Mouse (Mus musculus): ENCODE results near the gene Cpsf4. TPM values are rescaled to one million over a fixed set of nuclear protein-coding genes. Genes with fewer than 3 reads are reported as not detected.
A peak's percentile ranks its signal among the peaks of the same experiment; 100 is the strongest.
"Not testable (repeated sequence)": the region's sequence is repeated elsewhere in the genome, so short reads cannot be mapped to it uniquely, and the experiment has no call there.

Cpsf4 gene
- polyA plus RNA-seq (2016; fragmentation: Nextera tagmentation; extraction: Ambion mirVana): 70.5 and 92.9 TPM in 2 replicates

GRCm38 (mm10) chr5:145166536-145167305 lies at the start of gene Cpsf4, which contains the start of gene Ptcd1:
TSS of gene Cpsf4 (plus strand) at chr5:145167213.
TSS of gene Ptcd1 (minus strand) at chr5:145167108.
- Histone ChIP-seq H3K27ac (peak within 1 kb of the TSS; percentile 91), H3K27me3 (ENCODE audit: insufficient read depth, poor library complexity, severe bottlenecking) (no peaks in the 10 kb centered on the region), H3K4me1 (replicated peaks) (peaks cover 22% of the 10 kb centered on the region), H3K9me3 (no peaks in the 10 kb centered on the region), H3K36me3 (peaks cover 53% of the 10 kb centered on the region), H3K4me3 (peak within 1 kb of the TSS; percentile 96)
- DNase-seq (ENCODE audit: low spot score): peak; percentile 99
- under 1% methylated on average over 51 of the region's 51 CpGs for WGBS

GRCm38 (mm10) chr5:145118005-145118404 lies 49.0 kb upstream of the Cpsf4 start:
- no peak for DNase-seq (ENCODE audit: low spot score)
- peaks cover 26% of the 10 kb centered on the region for H3K27me3 ChIP-seq (ENCODE audit: insufficient read depth, poor library complexity, severe bottlenecking)
- WGBS: 66% methylated on average over 6 of the region's 6 CpGs
- H3K27ac ChIP-seq: no peak overlapping the region
- peaks cover 15% of the 10 kb centered on the region for H3K4me1 ChIP-seq (replicated peaks)
- peaks cover 13% of the 10 kb centered on the region for H3K36me3 ChIP-seq
- no peak overlapping the region for H3K4me3 ChIP-seq
- peaks cover 6% of the 10 kb centered on the region for H3K9me3 ChIP-seq

- peaks cover 17% of the 10 kb centered on the region for H3K36me3 ChIP-seq
- no peak overlapping the region for H3K27ac ChIP-seq
- H3K27me3 ChIP-seq (ENCODE audit: insufficient read depth, poor library complexity, severe bottlenecking): peaks cover 23% of the 10 kb centered on the region
- H3K4me3 ChIP-seq: no peak overlapping the region
- 91% methylated on average over 5 of the region's 5 CpGs for WGBS
- no peak for DNase-seq (ENCODE audit: low spot score)
- peaks cover 15% of the 10 kb centered on the region for H3K4me1 ChIP-seq (replicated peaks)
- peaks cover 6% of the 10 kb centered on the region for H3K9me3 ChIP-seq
These were observed 48.6 kb upstream of the Cpsf4 start for GRCm38 (mm10) chr5:145118461-145118860.

GRCm38 (mm10) chr5:145119385-145119784 lies 47.6 kb upstream of the Cpsf4 start:
- Histone ChIP-seq H3K4me1 (replicated peaks) (peaks cover 6% of the 10 kb centered on the region), H3K4me3 (no peak overlapping the region), H3K27me3 (ENCODE audit: insufficient read depth, poor library complexity, severe bottlenecking) (peaks cover 14% of the 10 kb centered on the region), H3K27ac (no peak overlapping the region), H3K9me3 (peaks cover 6% of the 10 kb centered on the region), H3K36me3 (peaks cover 26% of the 10 kb centered on the region)
- 84% methylated on average over 2 of the region's 2 CpGs for WGBS
- no peak for DNase-seq (ENCODE audit: low spot score)

- Histone ChIP-seq H3K36me3 (peaks cover 42% of the 10 kb centered on the region), H3K4me1 (replicated peaks) (no peaks in the 10 kb centered on the region), H3K27ac (no peak overlapping the region), H3K27me3 (ENCODE audit: insufficient read depth, poor library complexity, severe bottlenecking) (no peaks in the 10 kb centered on the region), H3K9me3 (peaks cover 6% of the 10 kb centered on the region), H3K4me3 (no peak overlapping the region)
- no peak for DNase-seq (ENCODE audit: low spot score)
- WGBS: 64% methylated on average over 7 of the region's 7 CpGs
These were observed 46.1 kb upstream of the Cpsf4 start for GRCm38 (mm10) chr5:145120921-145121320.

- no peak for DNase-seq (ENCODE audit: low spot score)
- Histone ChIP-seq H3K4me3 (no peak overlapping the region), H3K27ac (no peak overlapping the region), H3K9me3 (peaks cover 6% of the 10 kb centered on the region), H3K4me1 (replicated peaks) (no peaks in the 10 kb centered on the region), H3K36me3 (peaks cover 66% of the 10 kb centered on the region), H3K27me3 (ENCODE audit: insufficient read depth, poor library complexity, severe bottlenecking) (no peaks in the 10 kb centered on the region)
- 94% methylated on average over 19 of the region's 19 CpGs for whole genome bisulfite sequencing
These were observed 43.6 kb upstream of the Cpsf4 start for GRCm38 (mm10) chr5:145123396-145123795.

GRCm38 (mm10) chr5:145126580-145126979 lies 40.4 kb upstream of the Cpsf4 start:
- Histone ChIP-seq H3K9me3 (no peaks in the 10 kb centered on the region), H3K4me1 (replicated peaks) (no peaks in the 10 kb centered on the region), H3K4me3 (no peak overlapping the region), H3K27ac (no peak overlapping the region), H3K36me3 (peaks cover 97% of the 10 kb centered on the region), H3K27me3 (ENCODE audit: insufficient read depth, poor library complexity, severe bottlenecking) (no peaks in the 10 kb centered on the region)
- WGBS: 93% methylated on average over 9 of the region's 9 CpGs
- no peak for DNase-seq (ENCODE audit: low spot score)

GRCm38 (mm10) chr5:145129124-145129523 lies 37.9 kb upstream of the Cpsf4 start:
- Histone ChIP-seq H3K27me3 (ENCODE audit: insufficient read depth, poor library complexity, severe bottlenecking) (no peaks in the 10 kb centered on the region), H3K9me3 (no peaks in the 10 kb centered on the region), H3K4me3 (no peak overlapping the region), H3K4me1 (replicated peaks) (no peaks in the 10 kb centered on the region), H3K36me3 (peaks cover 100% of the 10 kb centered on the region), H3K27ac (no peak overlapping the region)
- 96% methylated on average over 4 of the region's 4 CpGs for WGBS
- no peak for DNase-seq (ENCODE audit: low spot score)

GRCm38 (mm10) chr5:145129773-145130172 lies 37.2 kb upstream of the Cpsf4 start:
- H3K36me3 ChIP-seq: peaks cover 100% of the 10 kb centered on the region
- H3K27ac ChIP-seq; H3K9me3 ChIP-seq; H3K4me3 ChIP-seq; DNase-seq (ENCODE audit: low spot score); H3K27me3 ChIP-seq (ENCODE audit: insufficient read depth, poor library complexity, severe bottlenecking); H3K4me1 ChIP-seq (replicated peaks): not testable (repeated sequence)
- 91% methylated on average over 6 of the region's 6 CpGs for WGBS

GRCm38 (mm10) chr5:145130191-145130590 lies 36.8 kb upstream of the Cpsf4 start:
- 95% methylated on average over 11 of the region's 11 CpGs for WGBS
- H3K4me3 ChIP-seq: no peak overlapping the region
- no peaks in the 10 kb centered on the region for H3K27me3 ChIP-seq (ENCODE audit: insufficient read depth, poor library complexity, severe bottlenecking)
- H3K27ac ChIP-seq: no peak overlapping the region
- no peaks in the 10 kb centered on the region for H3K4me1 ChIP-seq (replicated peaks)
- peaks cover 100% of the 10 kb centered on the region for H3K36me3 ChIP-seq
- no peak for DNase-seq (ENCODE audit: low spot score)
- no peaks in the 10 kb centered on the region for H3K9me3 ChIP-seq

GRCm38 (mm10) chr5:145130995-145131394 lies 36.0 kb upstream of the Cpsf4 start:
- Histone ChIP-seq H3K27me3 (ENCODE audit: insufficient read depth, poor library complexity, severe bottlenecking) (no peaks in the 10 kb centered on the region), H3K27ac (no peak overlapping the region)
- 95% methylated on average over 3 of the region's 3 CpGs for WGBS

GRCm38 (mm10) chr5:145133275-145133674 lies 33.7 kb upstream of the Cpsf4 start:
- not testable (repeated sequence) for H3K9me3 ChIP-seq; DNase-seq (ENCODE audit: low spot score); H3K27me3 ChIP-seq (ENCODE audit: insufficient read depth, poor library complexity, severe bottlenecking); H3K4me3 ChIP-seq; H3K27ac ChIP-seq; H3K4me1 ChIP-seq (replicated peaks)
- WGBS: 89% methylated on average over 6 of the region's 6 CpGs
- peaks cover 95% of the 10 kb centered on the region for H3K36me3 ChIP-seq

More at GRCm38 (mm10) chr5:145130995-145131394, 36.0 kb upstream of the Cpsf4 start:
- Histone ChIP-seq H3K9me3 (no peaks in the 10 kb centered on the region), H3K4me1 (replicated peaks) (no peaks in the 10 kb centered on the region), H3K36me3 (peaks cover 100% of the 10 kb centered on the region), H3K4me3 (no peak overlapping the region)
- no peak for DNase-seq (ENCODE audit: low spot score)

GRCm38 (mm10) chr5:145138836-145139235 lies 28.2 kb upstream of the Cpsf4 start:
- Histone ChIP-seq H3K27me3 (ENCODE audit: insufficient read depth, poor library complexity, severe bottlenecking) (no peaks in the 10 kb centered on the region), H3K9me3 (no peaks in the 10 kb centered on the region), H3K4me1 (replicated peaks) (peaks cover 28% of the 10 kb centered on the region), H3K36me3 (peaks cover 64% of the 10 kb centered on the region), H3K4me3 (peak overlapping the region; percentile 99), H3K27ac (peak overlapping the region; percentile 99)
- WGBS: 26% methylated on average over 6 of the region's 6 CpGs
- DNase-seq (ENCODE audit: low spot score): no peak

Data from hindbrain, embryonic 10.5 days (tissue).